Mouse (Mus musculus): ENCODE data around the gene Dlat. TPM values are rescaled to one million over a fixed set of nuclear protein-coding genes. Genes with fewer than 3 reads are reported as not detected.
A peak's percentile ranks its signal among the peaks of the same experiment; 100 is the strongest.
"Not testable (repeated sequence)": the region's sequence is repeated elsewhere in the genome, so short reads cannot be mapped to it uniquely, and the experiment has no call there.

Dlat gene
- polyA plus RNA-seq, 1 experiment = 64.6 TPM

GRCm38 (mm10) chr9:50650503-50650902, 9.1 kb downstream of the Dlat start:
- TF ChIP-seq MAX (IDR thresholded peaks at IDR 0.05; ENCODE audit: low read depth) (no peak), TCF3 (IDR thresholded peaks at IDR 0.05; ENCODE audit: insufficient read length, low read depth) (no peak), REST (IDR thresholded peaks at IDR 0.05; ENCODE audit: insufficient read depth, insufficient read length) (no peak), MYOG (IDR thresholded peaks at IDR 0.05; ENCODE audit: control insufficient read depth in 1 of 3, insufficient read depth in 1 of 3, insufficient read length in 2 of 3, low read depth in 2 of 3) (no peak)
- Histone ChIP-seq H3K79me2 (ENCODE audit: control insufficient read depth, insufficient read depth) (no peaks in the 10 kb centered on the region), H3K4me2 (ENCODE audit: low read depth) (no peak overlapping the region), H3ac (ENCODE audit: control insufficient read depth, insufficient read length) (no peak overlapping the region), H3K27me3 (ENCODE audit: control insufficient read depth, insufficient read depth, insufficient read length) (no peaks in the 10 kb centered on the region), H3K4me3 (no peak overlapping the region), H3K36me3 (ENCODE audit: control insufficient read depth, insufficient read depth) (peaks cover 41% of the 10 kb centered on the region)

DNA sequence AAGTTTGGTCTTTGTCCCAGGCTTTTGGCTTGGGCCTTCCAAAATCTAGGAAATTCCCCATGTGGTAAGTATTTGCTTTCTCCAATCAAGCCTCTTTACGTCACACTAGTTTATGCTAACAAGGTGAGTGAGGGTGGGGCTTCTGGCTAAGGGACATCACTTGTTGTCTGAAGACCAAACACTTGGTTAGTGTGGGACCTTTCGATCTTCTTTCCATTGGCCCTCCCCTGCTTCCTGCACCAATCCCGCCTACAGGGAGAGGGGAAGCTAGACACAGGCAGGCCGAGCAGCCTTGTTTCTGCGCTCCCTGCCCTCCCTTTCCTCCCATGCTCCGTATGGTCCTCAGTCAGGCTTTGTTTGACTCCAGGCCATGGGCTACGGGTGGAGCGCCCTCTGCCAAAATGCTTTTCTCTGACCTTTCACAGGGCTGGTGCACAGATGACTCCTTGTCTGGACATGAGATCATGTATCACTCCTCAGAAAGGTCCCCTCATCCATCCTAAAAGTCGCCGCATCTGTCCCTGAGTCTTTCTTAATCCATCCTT, 12.7 kb downstream of the Dlat start:
- no peak for TF ChIP-seq CEBPB (IDR thresholded peaks at IDR 0.05; ENCODE audit: insufficient read depth, poor library complexity, severe bottlenecking)
- no peak for TF ChIP-seq TCF3 (IDR thresholded peaks at IDR 0.05; ENCODE audit: insufficient read length, low read depth)
- TF ChIP-seq E2F4 (IDR thresholded peaks at IDR 0.05; ENCODE audit: insufficient read depth) = no peak
- peaks cover 39% of the 10 kb centered on the region for H3K36me3 ChIP-seq (ENCODE audit: control insufficient read depth, insufficient read depth)
- H3K79me2 ChIP-seq (ENCODE audit: control insufficient read depth, insufficient read depth) = no peaks in the 10 kb centered on the region
- H3K4me2 ChIP-seq (ENCODE audit: low read depth) = no peak overlapping the region
- no peaks in the 10 kb centered on the region for H3K27me3 ChIP-seq (ENCODE audit: control insufficient read depth, insufficient read depth, insufficient read length)
- H3ac ChIP-seq (ENCODE audit: control insufficient read depth, insufficient read length) = no peak overlapping the region
- no peak overlapping the region for H3K4me3 ChIP-seq

DNA sequence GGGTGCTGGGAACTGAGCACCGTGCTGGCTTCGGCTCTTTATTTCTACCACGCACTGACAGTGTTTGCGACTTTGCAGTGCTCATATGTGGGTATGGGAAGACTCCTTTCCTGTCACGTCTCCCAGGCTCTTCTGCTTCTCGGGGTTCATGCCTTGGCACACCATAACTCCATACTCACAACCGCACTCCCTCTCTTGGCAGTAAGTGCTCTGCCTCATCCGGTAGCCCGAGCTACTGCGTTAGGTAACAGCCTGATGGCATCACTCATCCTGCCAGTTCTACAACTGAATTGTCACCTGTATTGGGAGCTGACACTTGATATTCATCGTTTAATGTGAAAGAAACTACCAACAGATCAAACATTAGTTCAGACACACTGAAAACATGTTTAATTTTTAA, 25.3 kb downstream of the Dlat start:
- no peak overlapping the region for H3K4me3 ChIP-seq
- no peaks in the 10 kb centered on the region for H3K79me2 ChIP-seq (ENCODE audit: control insufficient read depth, insufficient read depth)
- no peak for TF ChIP-seq MAX (IDR thresholded peaks at IDR 0.05; ENCODE audit: low read depth)
- TF ChIP-seq POLR2AphosphoS2 (IDR thresholded peaks at IDR 0.05; ENCODE audit: insufficient read length, low read depth) = no peak
- TF ChIP-seq MYOD1 (IDR thresholded peaks at IDR 0.05; ENCODE audit: control insufficient read depth in 1 of 3, insufficient read length in 2 of 3, low read depth in 2 of 3) = no peak
- no peak for TF ChIP-seq POLR2A (IDR thresholded peaks at IDR 0.05; ENCODE audit: insufficient read length, low read depth)
- no peak for TF ChIP-seq SRF (IDR thresholded peaks at IDR 0.05; ENCODE audit: control insufficient read depth, insufficient read length, low read depth)
- H3ac ChIP-seq (ENCODE audit: control insufficient read depth, insufficient read length) = no peak overlapping the region
- H3K36me3 ChIP-seq (ENCODE audit: control insufficient read depth, insufficient read depth) = peaks cover 14% of the 10 kb centered on the region
- H3K27me3 ChIP-seq (ENCODE audit: control insufficient read depth, insufficient read depth, insufficient read length) = no peaks in the 10 kb centered on the region
- no peak overlapping the region for H3K4me2 ChIP-seq (ENCODE audit: low read depth)

DNA sequence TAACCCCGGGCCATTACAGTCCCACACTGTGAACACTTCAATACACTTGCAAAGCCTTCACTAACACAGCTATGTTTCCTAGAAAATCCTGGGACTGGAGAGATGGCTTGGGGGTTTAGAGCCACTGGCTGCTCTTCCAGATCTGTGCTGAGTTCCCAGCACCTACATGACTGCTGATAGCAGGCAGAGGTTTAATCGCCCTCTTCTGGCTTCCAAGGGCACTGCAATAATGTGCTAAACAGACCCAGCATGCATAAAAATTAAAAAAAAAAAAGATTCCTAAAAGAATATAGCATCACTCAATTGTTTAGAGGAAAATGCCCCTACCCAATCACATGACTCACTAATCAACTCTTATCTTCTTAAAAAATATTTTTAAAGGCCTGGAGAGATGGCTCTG, 26.5 kb downstream of the Dlat start:
- H3K4me2 ChIP-seq (ENCODE audit: low read depth) = no peak overlapping the region
- H3K4me3 ChIP-seq = no peak overlapping the region
- H3K79me2 ChIP-seq (ENCODE audit: control insufficient read depth, insufficient read depth) = no peaks in the 10 kb centered on the region
- peaks cover 14% of the 10 kb centered on the region for H3K36me3 ChIP-seq (ENCODE audit: control insufficient read depth, insufficient read depth)
- H3K27me3 ChIP-seq (ENCODE audit: control insufficient read depth, insufficient read depth, insufficient read length) = no peaks in the 10 kb centered on the region
- no peak overlapping the region for H3ac ChIP-seq (ENCODE audit: control insufficient read depth, insufficient read length)
- TF ChIP-seq MYOG (IDR thresholded peaks at IDR 0.05; ENCODE audit: control insufficient read depth in 1 of 3, insufficient read depth in 1 of 3, insufficient read length in 2 of 3, low read depth in 2 of 3) (no peak), CEBPB (IDR thresholded peaks at IDR 0.05; ENCODE audit: insufficient read depth, poor library complexity, severe bottlenecking) (no peak), MAX (IDR thresholded peaks at IDR 0.05; ENCODE audit: low read depth) (no peak), POLR2AphosphoS2 (IDR thresholded peaks at IDR 0.05; ENCODE audit: insufficient read length, low read depth) (no peak), USF1 (IDR thresholded peaks at IDR 0.05; ENCODE audit: low read depth) (no peak), SRF (IDR thresholded peaks at IDR 0.05; ENCODE audit: control insufficient read depth, insufficient read length, low read depth) (no peak), TCF12 (IDR thresholded peaks at IDR 0.05; ENCODE audit: insufficient read depth, poor library complexity, severe bottlenecking) (no peak), MYOD1 (IDR thresholded peaks at IDR 0.05; ENCODE audit: control insufficient read depth in 1 of 3, insufficient read length in 2 of 3, low read depth in 2 of 3) (no peak), POLR2A (IDR thresholded peaks at IDR 0.05; ENCODE audit: insufficient read length, low read depth) (no peak), E2F4 (IDR thresholded peaks at IDR 0.05; ENCODE audit: insufficient read depth) (no peak), TCF3 (IDR thresholded peaks at IDR 0.05; ENCODE audit: insufficient read length, low read depth) (no peak), REST (IDR thresholded peaks at IDR 0.05; ENCODE audit: insufficient read depth, insufficient read length) (no peak)

- Histone ChIP-seq H3K36me3 (ENCODE audit: control insufficient read depth, insufficient read depth) (peaks cover 9% of the 10 kb centered on the region), H3K4me2 (ENCODE audit: low read depth) (no peak overlapping the region), H3ac (ENCODE audit: control insufficient read depth, insufficient read length) (no peak overlapping the region), H3K79me2 (ENCODE audit: control insufficient read depth, insufficient read depth) (no peaks in the 10 kb centered on the region), H3K4me3 (no peak overlapping the region), H3K27me3 (ENCODE audit: control insufficient read depth, insufficient read depth, insufficient read length) (no peaks in the 10 kb centered on the region)
- TF ChIP-seq POLR2AphosphoS2 (IDR thresholded peaks at IDR 0.05; ENCODE audit: insufficient read length, low read depth) (peak; percentile 42), CEBPB (IDR thresholded peaks at IDR 0.05; ENCODE audit: insufficient read depth, poor library complexity, severe bottlenecking) (no peak)
Measured at GRCm38 (mm10) chr9:50632016-50632688, 27.4 kb downstream of the Dlat start.

GRCm38 (mm10) chr9:50630903-50631302, 28.7 kb downstream of the Dlat start:
- H3K4me3 ChIP-seq; H3K36me3 ChIP-seq (ENCODE audit: control insufficient read depth, insufficient read depth); H3K27me3 ChIP-seq (ENCODE audit: control insufficient read depth, insufficient read depth, insufficient read length); H3K4me2 ChIP-seq (ENCODE audit: low read depth); H3K79me2 ChIP-seq (ENCODE audit: control insufficient read depth, insufficient read depth); H3ac ChIP-seq (ENCODE audit: control insufficient read depth, insufficient read length): not testable (repeated sequence)
